Mouse (Mus musculus) kidney, adult 8-10 months (tissue): ENCODE results near the gene Npr1.

Source experiments
- DNase-seq, 2 experiments: peaks; one replicate each; pipeline ENCODE4 v3.0.0; 2022

Gene Npr1

GRCm38 (mm10) chr3:90475151-90475830 lies 9.6 kb upstream of the Npr1 start:
- DNase-seq: no peak

- peak; percentile 55 to 69 for DNase-seq
Observed at GRCm38 (mm10) chr3:90472213-90472612, 6.5 kb upstream of the Npr1 start.

GRCm38 (mm10) chr3:90467618-90468300 lies 2.1 kb upstream of the Npr1 start:
- no peak for DNase-seq

GRCm38 (mm10) chr3:90466311-90466766 lies 673 bp upstream of the Npr1 start:
- peak; percentile 72 to 76 for DNase-seq

- DNase-seq: peak in 1 of 2 experiments; percentile 17
Observed at GRCm38 (mm10) chr3:90465081-90465685, 483 bp downstream of the Npr1 start.

- no peak for DNase-seq
Observed at GRCm38 (mm10) chr3:90464552-90465080, 1.1 kb downstream of the Npr1 start.

GRCm38 (mm10) chr3:90462579-90462978 lies 3.1 kb downstream of the Npr1 start:
- no peak for DNase-seq

GRCm38 (mm10) chr3:90461935-90462334 lies 3.7 kb downstream of the Npr1 start:
- DNase-seq: no peak

- DNase-seq: no peak
Observed at GRCm38 (mm10) chr3:90460315-90460714, 5.4 kb downstream of the Npr1 start.

GRCm38 (mm10) chr3:90459727-90460126 lies 5.9 kb downstream of the Npr1 start:
- no peak for DNase-seq

- no peak for DNase-seq
Observed at GRCm38 (mm10) chr3:90454931-90455330, 10.7 kb downstream of the Npr1 start.

GRCm38 (mm10) chr3:90451396-90452095 lies 14.1 kb downstream of the Npr1 start:
- DNase-seq: no peak

GRCm38 (mm10) chr3:90450874-90451273 lies 14.8 kb downstream of the Npr1 start:
- DNase-seq: no peak

GRCm38 (mm10) chr3:90448626-90449025 lies 17.0 kb downstream of the Npr1 start:
- peak in 1 of 2 experiments; percentile 17 for DNase-seq

GRCm38 (mm10) chr3:90447123-90447494 lies 18.6 kb downstream of the Npr1 start:
- DNase-seq: peak; percentile 21 to 49

GRCm38 (mm10) chr3:90446389-90447122 lies 19.1 kb downstream of the Npr1 start:
- peak; percentile 80 to 91 for DNase-seq

- no peak for DNase-seq
Observed at GRCm38 (mm10) chr3:90445417-90446200, 20.1 kb downstream of the Npr1 start.

- DNase-seq: no peak
Observed at GRCm38 (mm10) chr3:90443977-90444376, 21.7 kb downstream of the Npr1 start.

GRCm38 (mm10) chr3:90440756-90441155 lies 24.9 kb downstream of the Npr1 start:
- no peak for DNase-seq

GRCm38 (mm10) chr3:90437131-90437530 lies 28.5 kb downstream of the Npr1 start:
- DNase-seq: no peak

- peak; percentile 53 to 72 for DNase-seq
Observed at GRCm38 (mm10) chr3:90434073-90434730, 31.5 kb downstream of the Npr1 start.
